Mouse (Mus musculus): ENCODE results near the gene Mfap2.

DNA sequence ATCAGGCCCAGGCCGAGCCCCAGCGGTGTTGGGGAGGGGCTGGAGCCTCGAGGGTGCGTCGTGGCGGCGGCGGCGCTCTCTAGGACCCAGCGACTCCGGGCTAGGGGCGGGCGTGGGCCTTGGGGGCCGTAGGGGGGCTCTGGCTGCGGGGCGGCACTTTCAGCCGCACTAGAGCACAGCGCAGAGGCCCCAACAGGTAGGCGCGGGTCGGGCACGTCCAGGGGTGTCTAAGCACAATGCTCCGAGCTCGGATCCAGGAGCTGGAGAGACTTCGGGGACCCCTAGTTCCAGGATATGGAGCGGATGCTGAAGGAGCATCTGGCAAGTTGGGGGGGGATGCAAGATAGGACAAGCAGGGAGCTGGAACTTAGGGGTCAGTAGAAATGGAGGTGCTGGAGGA lies 308 bp downstream of the Mfap2 start:
- TF ChIP-seq EP300 (IDR thresholded peaks at IDR 0.05; ENCODE audit: low read depth) (no peak), CTCF (IDR thresholded peaks at IDR 0.05; ENCODE audit: low read depth) (no peak)
